Mouse (Mus musculus) megakaryocyte progenitor cell, adult 5-6 weeks (primary cell): Measurements from ENCODE around the gene Gm21863. TPM values are rescaled to one million over a fixed set of nuclear protein-coding genes. Genes with fewer than 3 reads are reported as not detected.
A peak's percentile ranks its signal among the peaks of the same experiment; 100 is the strongest.
"Not testable (repeated sequence)": the region's sequence is repeated elsewhere in the genome, so short reads cannot be mapped to it uniquely, and the experiment has no call there.

Source experiments
- ATAC-seq: replicated peaks from 2 replicates; pipeline ENCODE4 v1.8.0; 2016; ENCODE audit warnings: mild to moderate bottlenecking, moderate TSS enrichment, inconsistent platforms; ENCODE audit not compliant: poor library complexity
- total RNA-seq, 2 experiments: library from RNA; stranded (forward) in 1 of 2; stranded (reverse) in 1 of 2; fragments of 157-497, 149-512 nt in 1 of 2; fragments of 200-1000 nt in 1 of 2; gene quantifications; 2 replicates each; pipeline versions ENCODE4 v1.2.3 to v1.2.4; 2015 to 2017

Gm21863 gene
- total RNA-seq (2015) = not detected in 2 replicates
- not detected in 2 replicates for total RNA-seq (2017)

DNA sequence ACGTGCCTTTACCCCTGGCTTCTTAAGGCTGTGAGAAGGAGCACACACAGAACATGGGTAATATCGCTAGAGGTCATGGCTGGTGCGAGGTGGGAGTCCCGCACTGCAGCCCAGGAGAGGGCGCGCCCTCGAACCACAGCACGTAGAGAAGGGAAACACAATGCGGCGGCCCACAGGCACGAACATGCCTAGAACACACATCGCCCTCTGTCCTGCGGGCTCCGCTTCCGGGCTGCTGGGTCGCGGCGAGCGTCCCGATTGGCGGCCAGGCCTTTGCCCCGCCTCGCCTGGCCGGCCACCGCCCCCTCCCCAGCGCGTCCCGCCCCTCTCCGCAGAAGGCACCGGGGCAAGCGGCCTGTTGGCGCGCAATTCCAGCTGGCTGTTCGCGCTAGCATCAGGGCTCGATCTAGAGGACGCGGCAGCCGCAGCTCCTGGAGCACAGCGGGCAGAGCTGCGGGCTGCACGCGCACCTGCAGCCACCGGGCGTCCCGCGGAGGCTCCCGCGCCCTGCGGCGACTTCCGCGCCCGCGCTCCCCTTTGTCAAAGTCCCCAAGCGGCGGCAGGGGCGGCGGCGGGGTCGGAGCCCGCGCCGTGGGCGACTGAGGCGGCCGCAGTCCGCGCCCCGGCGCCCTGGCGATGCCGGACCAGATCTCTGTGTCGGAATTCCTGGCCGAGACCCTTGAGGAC lies at the start of gene Gm21863:
TSS of gene Gm21863 (plus strand) at position 637 of the 687 bp plus-strand sequence.
- ATAC-seq = peak; percentile 100

- not testable (repeated sequence) for ATAC-seq
Measured at GRCm38 (mm10) chr12:19928049-19928448, 26.3 kb upstream of the Gm21863 start.
